Mouse (Mus musculus): ENCODE data around the gene Rrp36. TPM values are rescaled to one million over a fixed set of nuclear protein-coding genes. Genes with fewer than 3 reads are reported as not detected.

The Rrp36 gene
- total RNA-seq, 2 experiments from 2014 or later, result 9.8 to 14.2 TPM

DNA sequence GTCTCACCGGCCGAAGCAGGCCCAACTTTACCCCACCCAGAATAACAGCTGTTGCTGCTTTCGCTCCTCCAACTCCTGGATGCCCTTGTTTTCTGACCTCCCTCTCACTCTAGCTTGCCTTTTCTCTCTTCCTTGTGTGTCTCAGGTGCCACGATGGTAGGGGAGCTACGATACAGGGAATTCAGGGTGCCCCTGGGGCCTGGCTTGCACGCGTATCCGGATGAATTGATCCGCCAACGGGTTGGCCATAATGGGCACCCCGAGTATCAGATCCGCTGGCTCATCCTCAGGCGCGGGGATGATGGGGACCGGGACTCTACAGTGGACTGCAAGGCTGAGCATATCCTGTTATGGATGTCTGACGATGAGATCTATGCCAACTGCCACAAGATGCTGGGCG lies 22.9 kb downstream of the Rrp36 start:
- intact Hi-C loops (cut with DNase I), result loop anchor here (5.0 kb wide), 1 partner anchor 61 kb away; the partner anchor contains the start of gene Pex6

DNA sequence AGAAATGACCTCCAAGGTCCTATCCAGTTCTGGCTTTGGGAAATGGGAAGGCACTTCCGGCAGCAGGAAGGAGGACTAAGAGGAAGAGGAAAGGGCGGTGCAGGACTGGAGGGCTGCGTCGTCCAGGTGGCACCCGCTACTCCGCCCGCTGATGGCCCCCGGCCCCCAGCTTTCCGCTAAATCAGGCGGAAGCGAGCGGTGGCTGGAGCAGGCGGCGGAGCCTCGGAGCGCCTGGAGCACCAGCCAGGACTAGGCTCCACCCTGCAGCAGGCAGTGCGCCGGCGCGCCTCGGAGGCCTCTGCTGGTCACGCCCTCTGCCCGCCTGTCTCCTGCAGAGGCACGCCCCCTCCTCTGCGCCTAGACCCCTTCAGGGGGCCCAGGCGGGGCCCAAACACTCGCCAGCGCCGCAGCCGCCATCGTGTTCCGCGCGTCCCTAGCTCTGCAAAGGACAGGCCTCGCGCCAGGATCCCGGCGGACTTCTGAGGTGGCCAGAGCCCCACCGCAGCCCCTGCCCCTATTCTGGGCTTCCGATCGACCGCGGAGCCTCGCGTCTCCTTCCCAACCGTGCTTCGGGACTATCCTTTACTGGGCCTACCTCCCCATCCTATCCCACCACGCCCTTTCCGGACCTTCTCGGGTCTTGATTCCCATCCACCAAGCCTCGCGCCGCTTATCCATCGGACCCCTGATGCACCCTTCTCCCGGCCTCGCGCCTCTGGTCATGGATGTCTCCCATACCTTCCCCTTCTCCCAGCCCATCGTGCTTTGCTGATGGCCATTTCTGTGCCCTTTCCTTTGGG lies 23.7 kb downstream of the Rrp36 start, which contains the start of gene Cul7:
Cul7 (plus strand) TSS at position 106 of the 800 bp plus-strand sequence.
- intact Hi-C loops (cut with DNase I), result loop anchor here (5.0 kb wide), 1 partner anchor 62 kb away; the partner anchor contains the start of gene Pex6
- DNase-seq, result peak; percentile 93 to 94

More for the DNA sequence above, 22.9 kb downstream of the Rrp36 start:
- no peak for DNase-seq

DNA sequence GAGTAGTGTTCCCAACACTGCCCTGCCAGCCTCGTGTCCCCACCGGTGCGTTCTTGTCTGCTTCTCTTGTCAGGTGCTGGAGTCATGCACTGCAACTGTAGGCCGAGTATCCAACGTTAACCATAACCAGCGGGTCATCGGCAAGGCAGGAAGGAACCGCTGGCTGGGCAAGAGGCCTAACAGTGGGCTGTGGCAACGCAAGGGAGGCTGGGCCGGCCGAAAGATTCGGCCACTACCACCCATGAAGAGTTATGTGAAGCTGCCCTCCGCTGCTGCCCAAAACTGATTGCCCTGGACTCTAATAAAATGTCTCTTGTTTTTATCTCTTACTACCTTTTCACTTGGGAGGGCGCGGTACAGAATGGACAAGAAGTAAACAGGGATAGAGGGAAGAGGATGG lies 24.3 kb downstream of the Rrp36 start:
- intact Hi-C loops (cut with DNase I), result loop anchor here (2.0 to 5.0 kb wide), 2 partner anchors 31 to 62 kb away; partner anchors contain the start of genes Klhdc3 and Pex6
- peak in 1 of 2 experiments; percentile 37 for DNase-seq

DNA sequence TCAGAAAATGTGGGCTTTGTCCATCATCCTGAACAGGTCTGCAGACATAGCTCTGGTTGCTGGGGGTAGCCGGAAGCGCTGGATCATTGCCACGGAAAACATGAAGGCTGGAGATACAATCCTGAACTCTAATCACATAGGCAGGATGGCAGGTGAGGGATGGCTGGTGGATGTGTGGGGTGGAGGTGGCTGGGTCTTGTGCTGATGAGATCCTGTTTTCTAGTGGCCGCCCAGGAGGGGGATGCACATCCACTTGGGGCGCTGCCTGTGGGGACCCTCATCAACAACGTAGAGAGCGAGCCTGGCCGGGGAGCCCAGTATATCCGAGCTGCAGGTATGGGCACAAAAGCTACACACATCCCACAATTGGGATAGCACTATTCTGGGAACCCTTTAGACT lies 25.7 kb downstream of the Rrp36 start:
- intact Hi-C loops (cut with DNase I), result loop anchor here (2.0 kb wide), 1 partner anchor 32 kb away; the partner anchor contains the start of gene Klhdc3
- DNase-seq, result no peak

DNA sequence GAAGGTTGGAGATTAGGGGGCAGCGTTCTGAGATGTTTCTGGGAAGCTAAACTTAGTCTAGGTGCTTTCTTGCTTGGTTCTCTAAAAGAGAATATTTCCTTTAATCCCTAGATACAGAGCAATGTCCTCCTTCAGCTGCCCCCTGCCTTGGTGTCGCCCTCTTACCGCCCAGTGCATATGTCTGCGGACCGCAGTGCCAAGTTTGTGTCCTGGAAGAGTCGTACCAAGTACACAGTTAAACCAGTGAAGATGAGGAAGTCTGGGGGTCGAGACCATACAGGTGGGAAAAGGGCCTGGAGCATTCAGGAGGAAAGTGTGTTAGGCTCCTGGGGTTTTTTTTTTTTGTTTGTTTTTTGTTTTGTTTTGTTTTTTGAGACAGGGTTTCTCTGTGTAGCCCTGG lies 26.9 kb downstream of the Rrp36 start:
- intact Hi-C loops (cut with DNase I), result no loop called here
- DNase-seq, result no peak

DNA sequence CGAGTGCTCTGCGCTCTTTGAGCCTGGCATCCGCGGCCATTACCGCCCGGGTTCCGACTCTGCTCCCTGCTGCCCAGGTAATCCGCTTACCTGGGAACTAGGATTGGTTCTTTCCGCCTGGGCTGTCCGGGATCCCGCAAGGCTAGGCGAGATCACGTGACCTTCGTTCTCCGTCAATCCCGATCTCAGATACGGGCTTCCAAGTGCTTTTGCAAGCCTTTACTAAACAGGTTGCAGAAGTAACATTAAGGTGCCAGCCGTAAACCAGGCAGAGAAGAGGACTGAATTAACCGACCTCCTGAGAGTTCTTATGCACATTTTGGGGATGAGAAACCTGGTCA lies 27.9 kb downstream of the Rrp36 start:
- intact Hi-C loops (cut with DNase I), result no loop called here
- no peak for DNase-seq

DNA sequence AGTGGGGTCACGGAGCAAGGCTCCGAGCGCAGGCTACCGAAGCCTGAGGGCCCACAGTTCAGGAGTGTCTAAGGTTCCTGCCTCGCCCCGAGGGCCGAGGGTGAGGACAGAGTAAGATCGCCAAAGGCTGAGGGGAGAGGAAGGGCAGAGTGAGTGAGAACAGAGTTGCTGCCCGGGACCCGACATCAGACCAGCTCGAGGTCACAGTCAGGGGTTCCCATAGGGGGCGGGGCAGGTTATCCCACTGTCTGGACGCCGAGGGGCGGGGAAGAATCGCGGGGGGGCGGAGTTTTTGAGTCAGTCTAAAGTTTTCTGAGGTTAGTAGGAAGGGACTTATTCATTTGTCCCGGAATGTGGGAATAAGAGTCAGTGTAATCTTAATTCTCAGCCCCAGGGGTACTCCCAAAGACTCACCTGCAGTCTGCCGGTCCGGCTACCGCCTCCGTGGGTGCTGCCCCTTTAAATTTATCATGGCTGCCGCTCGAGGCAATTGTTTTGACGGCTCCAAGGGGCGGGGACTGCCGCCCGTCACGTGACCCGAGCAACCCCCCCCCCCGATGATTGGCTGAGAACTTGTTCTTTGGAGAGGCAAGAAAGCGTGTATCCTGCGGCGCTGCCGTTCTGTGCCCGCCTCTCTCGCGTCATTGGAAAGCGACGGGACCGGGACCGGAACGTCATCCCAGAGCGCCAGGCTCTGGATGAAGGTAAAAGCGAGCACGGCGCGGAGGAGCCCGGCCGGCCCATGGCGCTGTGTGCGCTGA lies 28.4 kb downstream of the Rrp36 start, which contains the start of the genes Klc4 and Mrpl2:
Klc4 (minus strand) TSS at position 462 of the 761 bp plus-strand sequence.
Mrpl2 (plus strand) TSS at position 669 of the 761 bp plus-strand sequence.
- peak; percentile 97 to 100 for DNase-seq
- intact Hi-C loops (cut with DNase I), result no loop called here

DNA sequence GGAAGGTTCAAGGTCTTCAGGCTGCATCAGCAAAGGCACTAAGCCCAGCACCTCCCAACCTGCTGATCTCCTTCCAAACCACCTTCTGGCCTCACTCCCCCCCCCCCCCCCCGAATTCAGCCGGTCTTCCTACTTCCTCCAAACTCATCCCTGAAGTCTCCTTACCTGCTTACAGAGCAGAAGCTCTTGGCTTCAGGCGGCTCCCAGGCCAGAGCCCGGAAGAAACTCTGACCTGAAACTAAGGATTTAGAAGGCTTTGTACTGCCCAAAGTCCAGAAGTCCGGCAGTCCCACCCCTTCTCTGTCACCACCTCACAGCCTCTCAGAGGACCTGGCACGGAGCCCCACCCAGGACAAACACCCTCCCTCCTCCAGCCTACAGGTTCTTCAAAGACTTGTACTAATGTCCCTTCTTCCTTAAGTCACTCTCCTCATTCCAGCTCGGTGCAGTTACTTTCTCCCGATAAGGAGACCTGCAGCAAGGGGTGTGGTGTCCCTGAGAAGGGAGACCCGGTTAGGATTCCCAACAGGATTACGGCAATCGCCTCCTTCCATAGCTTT lies 29.2 kb downstream of the Rrp36 start:
- DNase-seq, result peak; percentile 69 to 71
- intact Hi-C loops (cut with DNase I), result no loop called here

DNA sequence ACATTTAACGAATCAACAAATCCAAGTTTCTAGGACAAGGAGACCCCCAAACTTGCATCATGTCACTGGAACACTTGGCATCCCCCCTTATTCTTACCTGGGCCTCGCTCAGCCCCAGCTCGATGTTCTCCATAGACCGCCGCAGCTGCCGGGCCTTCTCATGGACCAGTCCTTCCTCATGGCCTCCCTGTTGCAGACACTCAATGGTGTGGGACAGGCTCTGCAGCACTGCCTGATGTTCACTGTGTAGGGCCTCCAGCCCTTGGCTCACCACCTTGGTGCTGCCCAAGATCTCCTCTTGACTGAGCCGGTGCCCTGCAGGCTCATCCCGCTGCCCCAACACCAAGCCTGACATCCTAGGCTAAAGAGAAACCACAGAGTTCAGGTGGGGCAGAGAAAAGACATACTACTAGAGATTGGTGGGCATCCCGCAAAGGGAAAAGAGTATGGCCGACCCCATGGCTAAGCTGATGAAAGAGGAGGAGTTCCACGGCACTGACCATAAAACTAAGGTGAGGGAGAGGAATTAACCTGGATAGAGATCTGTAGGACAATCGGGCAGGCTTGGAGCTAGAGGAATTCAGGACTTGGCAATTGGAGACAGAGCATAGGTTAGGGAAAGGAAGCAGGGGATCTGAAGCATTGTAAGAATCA lies 29.9 kb downstream of the Rrp36 start:
- DNase-seq, result no peak
- intact Hi-C loops (cut with DNase I), result no loop called here

DNA sequence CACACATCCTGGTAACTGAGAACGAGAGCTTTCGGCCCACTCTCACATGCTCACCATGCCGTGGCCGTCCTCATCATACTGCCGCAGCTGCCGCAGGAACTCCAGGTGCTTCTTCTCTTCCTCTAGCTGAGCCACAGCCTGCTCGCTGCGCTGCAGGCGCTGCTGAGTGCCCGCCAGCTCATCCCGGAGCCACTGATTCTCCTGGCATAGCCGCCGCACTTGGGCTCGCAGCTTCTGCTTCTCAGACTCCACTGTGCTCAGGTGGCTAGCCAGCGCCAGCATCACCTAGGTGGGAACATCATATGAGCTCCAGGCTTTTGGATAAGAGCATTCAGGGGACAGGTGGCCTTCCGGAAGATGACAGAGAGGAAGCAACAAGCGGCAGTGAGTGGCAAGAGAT lies 32.1 kb downstream of the Rrp36 start:
- intact Hi-C loops (cut with DNase I), result no loop called here
- DNase-seq, result no peak

DNA sequence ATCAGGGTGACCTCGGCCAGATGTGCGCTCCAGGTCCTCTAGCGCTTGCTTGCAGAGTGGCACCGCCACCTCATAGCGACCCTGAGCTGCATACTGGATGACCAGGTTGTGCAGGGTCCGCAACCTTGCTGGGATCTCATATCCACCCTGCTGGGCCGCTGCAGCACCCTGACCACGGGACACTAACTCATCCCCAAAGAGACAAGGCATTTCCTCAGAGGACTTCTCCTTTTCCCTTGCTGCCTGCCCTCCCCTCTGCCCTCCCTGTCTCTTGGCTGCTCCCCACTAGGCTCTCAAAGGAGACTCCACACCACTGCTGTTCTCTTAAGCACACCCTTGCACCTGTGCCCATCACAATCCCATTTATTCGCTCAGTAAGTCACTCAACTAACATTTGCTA lies 34.2 kb downstream of the Rrp36 start:
- DNase-seq, result no peak
- intact Hi-C loops (cut with DNase I), result loop anchor here (5.0 kb wide), 1 partner anchor 38 kb away; no protein-coding TSS in a partner anchor

DNA sequence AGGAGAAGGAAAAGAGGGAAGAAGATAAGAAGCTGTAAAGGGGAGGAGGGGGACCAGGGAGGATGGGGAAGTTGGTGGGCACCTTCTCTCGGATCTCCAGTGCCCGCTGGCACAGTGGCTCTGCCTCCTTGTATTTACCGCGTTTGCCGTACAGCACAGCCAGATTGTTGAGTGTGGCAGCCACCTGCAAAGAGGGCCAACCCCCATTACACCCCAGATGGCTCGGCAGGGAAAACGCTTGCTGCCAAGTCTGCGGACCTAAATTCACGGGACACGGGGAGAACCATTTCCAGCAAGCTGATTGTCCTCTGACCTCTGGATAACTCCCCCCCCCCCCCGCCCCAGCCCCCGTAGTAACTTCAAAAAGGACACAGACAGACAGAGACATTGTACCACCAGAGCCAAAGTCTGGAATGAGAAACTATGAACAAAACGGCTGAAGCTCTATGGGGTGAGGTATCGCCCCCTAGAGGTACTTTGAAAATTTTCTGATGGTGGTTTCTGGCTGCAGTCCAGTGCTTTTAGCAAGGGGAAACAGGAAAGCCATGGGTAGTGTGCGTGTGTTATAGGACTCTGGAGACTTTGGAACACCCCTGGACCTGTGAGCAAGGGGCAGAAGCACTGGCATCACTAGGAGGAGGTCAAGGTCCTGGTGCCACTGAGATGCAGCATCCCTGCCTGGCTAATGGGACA lies 37.2 kb downstream of the Rrp36 start:
- peak; percentile 65 to 84 for DNase-seq
- intact Hi-C loops (cut with DNase I), result loop anchor here (2.0 to 5.0 kb wide), 2 partner anchors 35 to 112 kb away; no protein-coding TSS in a partner anchor

DNA sequence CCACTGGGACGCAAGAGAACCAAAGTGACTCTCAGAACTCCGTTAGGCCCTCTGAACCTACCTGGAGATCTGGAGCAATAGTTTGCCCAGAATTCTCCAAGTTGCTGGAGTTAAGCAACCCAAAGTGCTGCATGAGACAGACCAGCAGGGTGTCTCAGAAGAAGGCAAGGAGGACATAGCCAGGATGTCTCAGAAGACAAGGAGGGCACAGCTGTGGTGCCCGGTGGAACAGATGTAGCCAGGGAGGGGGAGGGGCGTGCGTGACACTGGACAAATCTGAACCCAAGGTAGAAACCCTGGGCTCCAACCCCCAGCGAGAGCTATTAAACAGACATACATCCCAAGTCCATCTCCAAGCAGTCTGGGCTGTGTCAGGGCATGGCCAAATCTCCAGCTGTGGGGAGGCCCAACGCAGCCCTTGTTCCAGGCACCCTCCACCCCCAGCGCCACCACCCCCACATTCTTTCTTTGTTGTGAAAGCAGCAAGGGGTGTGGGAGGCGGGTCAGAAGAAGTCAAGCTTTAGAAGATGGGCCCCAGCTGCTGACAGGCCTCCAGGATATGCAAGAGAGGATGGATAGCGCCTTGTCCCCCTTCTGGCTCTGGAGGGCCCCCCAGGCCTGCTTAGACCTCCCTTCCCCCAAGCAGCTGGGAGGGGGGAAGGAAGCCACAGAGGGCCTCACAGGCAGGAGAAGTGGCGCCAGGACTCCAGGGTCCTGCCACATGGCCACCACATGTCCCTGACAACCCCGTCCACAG lies 44.3 kb downstream of the Rrp36 start:
- DNase-seq, result peak; percentile 66 to 70
- intact Hi-C loops (cut with DNase I), result no loop called here

DNA sequence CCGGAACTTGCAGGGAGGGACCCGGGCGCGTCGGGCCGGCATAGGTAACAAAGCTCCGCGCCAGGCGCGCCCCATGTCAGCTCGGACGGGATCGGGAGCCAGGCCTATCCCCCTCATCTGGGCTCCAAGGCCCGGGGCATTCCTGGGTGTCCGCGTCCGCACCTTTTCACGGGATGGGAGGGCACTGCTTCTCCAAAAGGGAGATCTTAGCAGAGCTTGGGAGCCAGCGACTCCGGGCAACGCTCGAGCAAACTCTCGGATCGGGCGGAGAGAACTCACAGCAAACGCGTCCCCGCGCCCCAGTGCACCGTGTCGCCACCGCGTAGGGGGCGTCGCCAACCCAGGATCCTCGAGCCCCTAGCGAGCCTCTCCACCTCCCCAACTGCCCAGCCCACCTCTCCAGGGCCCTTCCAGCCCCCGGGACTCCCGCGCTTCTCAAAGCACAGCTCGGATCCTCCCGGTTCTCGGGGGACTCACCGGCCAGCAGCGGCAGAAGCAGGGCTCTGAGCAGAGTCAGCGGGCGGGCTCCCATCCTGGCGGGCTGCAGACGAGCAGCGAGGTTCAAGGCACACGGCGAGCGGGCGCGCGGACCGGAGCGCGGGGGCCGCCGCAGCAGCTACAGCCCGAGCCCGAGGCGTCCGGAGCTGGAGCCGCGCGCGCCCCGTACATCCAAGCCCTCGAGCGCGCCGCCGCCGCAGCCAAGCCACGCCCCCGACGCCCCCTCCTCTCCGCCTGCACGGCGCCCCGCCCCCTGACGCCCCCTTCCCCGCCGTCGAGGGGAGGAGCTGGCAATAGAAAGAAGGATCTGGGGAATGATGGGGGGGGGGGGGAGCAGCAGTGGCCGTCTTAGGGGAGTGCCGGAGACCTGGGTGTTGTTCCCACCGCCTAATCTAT lies 45.1 kb downstream of the Rrp36 start, which contains the start of gene Ptk7:
Ptk7 (minus strand) TSS at position 714 of the 894 bp plus-strand sequence.
- intact Hi-C loops (cut with DNase I), result no loop called here
- peak; percentile 77 to 84 for DNase-seq

DNA sequence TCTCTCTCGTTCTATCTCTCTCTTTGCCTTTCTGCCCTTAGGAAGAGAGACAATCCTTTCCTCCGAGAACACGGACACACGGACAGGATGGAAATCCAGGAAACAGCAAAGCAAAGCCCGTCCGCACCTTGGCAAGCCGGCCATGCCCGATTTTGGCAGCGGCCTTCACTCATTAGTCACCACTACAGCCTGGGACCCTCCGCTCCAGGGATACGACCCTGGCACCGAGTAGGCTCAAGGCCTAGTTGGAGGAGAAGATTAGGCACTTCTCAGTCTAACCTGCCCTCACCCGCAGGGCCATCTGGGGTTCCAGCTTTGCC lies 45.7 kb downstream of the Rrp36 start:
- intact Hi-C loops (cut with DNase I), result no loop called here
- DNase-seq, result peak in 1 of 2 experiments; percentile 31

DNA sequence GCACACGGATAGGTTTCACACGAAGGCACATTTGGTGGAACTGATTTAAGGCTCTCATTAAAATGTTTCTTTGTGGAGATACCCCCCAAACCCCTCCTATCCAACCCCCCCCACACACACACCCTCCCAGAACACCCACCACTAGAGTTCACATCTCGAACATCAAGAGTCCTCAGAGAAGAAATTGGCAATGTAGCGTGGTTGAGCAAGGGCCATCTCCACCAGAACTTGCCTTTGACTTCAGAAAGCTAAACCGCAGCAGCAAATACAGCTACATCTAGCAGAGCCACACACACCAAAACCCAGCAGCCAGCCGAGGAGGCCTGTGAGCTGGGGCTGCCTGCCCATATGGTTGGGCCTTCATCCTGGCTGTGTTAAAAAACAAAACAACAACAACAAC lies 46.7 kb downstream of the Rrp36 start:
- intact Hi-C loops (cut with DNase I), result no loop called here
- no peak for DNase-seq

DNA sequence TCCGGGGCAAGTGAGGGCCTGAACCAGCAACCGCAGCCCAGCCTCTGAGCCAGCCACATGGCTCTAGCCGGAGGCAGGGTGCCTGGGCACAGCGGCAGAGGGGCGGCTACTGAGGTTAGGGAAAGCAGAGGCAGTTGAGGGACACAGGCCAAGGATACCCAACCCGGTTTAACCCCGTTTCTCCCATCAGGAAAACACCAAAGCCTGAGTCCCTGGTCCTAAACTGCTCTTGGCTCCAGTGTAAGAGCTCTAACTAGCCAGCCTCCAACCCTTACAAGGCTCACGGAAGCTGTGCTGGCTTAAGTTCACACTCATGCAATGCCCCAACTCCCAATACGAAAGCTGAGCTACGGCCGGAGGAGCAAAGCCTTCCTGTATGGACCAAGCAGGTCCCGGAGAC lies 49.6 kb downstream of the Rrp36 start:
- DNase-seq, result no peak
- intact Hi-C loops (cut with DNase I), result no loop called here
